Mouse (Mus musculus) testis, adult 2 months (tissue): Measurements from ENCODE around the gene Ubfd1.

ENCODE experiments used
- CTCF ChIP-seq: fragments of 200-500 bp; IDR thresholded peaks from 2 replicates; pipeline ENCODE4 v1.5.1; 2012; ENCODE audit warnings: low read depth, mild to moderate bottlenecking, inconsistent platforms, low read length, moderate library complexity; ENCODE audit not compliant: control insufficient read depth, insufficient read depth, insufficient replicate concordance
- POLR2A ChIP-seq: fragments of 200-500 bp; IDR thresholded peaks from 2 replicates; pipeline ENCODE4 v1.6.1; 2012; ENCODE audit warnings: low read depth, mild to moderate bottlenecking, inconsistent platforms, low read length, moderate library complexity; ENCODE audit not compliant: control insufficient read depth

GRCm38 (mm10) chr7:122018247-122018646 lies 48.7 kb upstream of the Ubfd1 start:
- TF ChIP-seq POLR2A (no peak), CTCF (no peak)
